Mouse (Mus musculus): ENCODE measurements at regions not wholly inside any gene's neighbourhood (a gene's known extent, or its start where the extent isn't known, plus 50 kb on each side); places are given as distances from the start of the nearest gene placed in this dataset.

DNA sequence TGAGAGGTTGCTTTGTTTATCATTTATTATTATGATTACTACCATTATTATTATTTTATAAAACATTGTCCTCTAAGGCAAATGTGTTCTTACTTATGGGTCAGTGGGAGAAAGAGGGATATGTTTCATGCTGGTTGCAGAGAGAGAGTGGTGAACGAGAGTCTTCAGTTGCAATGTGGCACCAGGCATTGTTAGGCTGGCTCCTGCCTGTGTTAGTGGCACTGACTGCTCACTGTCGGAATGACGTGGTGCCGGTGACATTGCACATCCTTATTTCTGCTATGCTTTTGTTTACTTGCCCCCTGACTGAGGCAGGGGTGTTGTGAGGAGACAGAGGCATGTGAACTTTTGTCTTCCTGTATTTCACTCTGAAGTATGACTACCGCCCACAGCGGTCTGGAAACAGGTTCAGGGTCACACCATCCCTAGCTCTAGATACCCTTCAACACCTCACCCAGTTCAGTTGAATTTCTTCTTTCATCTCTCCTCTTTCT is 138.1 kb downstream of the Ppp4r2 start:
- DNase-seq: no peak
- intact Hi-C loops (cut with DNase I): no loop called here

- intact Hi-C loops (cut with DNase I): no loop called here
- no peak for DNase-seq
Measured at GRCm38 (mm10) chr6:100973366-100974090, 140.1 kb downstream of the Ppp4r2 start.

GRCm38 (mm10) chr6:100974716-100975115 is 141.3 kb downstream of the Ppp4r2 start:
- intact Hi-C loops (cut with DNase I): no loop called here
- DNase-seq: no peak

DNA sequence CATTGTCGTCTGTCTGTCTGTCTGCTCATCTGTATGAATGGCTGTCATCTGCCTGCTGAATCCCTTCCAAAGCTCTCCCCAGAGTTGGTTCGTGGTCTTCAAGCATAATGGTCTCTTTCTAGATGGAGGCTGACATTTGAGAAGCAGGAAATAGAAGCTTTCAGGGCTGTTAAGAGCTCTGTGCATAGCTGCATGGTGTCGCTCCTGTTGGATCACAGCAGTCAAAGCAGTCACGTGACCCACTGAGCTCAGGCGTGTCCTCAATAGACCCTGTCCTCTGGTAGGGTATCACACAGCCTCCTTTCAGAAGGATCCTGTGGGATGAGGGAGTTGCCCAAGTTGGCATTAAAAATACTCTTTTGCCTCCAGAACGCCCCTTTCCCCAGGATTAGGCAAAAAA is 142.4 kb downstream of the Ppp4r2 start:
- intact Hi-C loops (cut with DNase I): no loop called here
- no peak for DNase-seq

DNA sequence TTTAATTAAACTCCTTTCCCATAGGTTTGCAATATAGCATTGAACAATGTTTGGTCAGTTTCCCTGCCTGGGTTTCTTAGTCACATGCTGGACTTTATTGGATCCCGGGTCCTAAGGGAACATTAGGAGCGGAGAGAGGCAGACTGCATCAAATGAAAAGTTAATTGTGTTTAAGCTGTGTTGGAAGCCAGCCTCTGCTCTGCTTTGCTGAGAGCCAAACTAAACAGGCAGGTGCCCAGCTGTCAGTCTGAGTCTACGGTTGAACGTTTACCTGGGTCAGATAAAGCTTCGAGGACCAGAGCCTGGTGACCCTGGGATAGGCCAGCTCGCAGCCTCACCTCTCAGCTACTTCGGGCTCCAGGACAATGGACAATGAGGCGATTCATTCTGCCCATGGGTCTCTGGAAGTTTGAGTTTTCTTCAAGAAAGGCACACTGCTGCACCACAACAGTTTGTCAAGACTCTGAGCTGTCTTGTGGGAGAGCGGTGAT is 143.8 kb downstream of the Ppp4r2 start:
- no peak for DNase-seq
- intact Hi-C loops (cut with DNase I): no loop called here

- intact Hi-C loops (cut with DNase I): no loop called here
- DNase-seq: no peak
Measured at GRCm38 (mm10) chr6:100978113-100978512, 144.7 kb downstream of the Ppp4r2 start.

- no peak for DNase-seq
- intact Hi-C loops (cut with DNase I): no loop called here
Measured at GRCm38 (mm10) chr6:100978727-100979460, 145.5 kb downstream of the Ppp4r2 start.

DNA sequence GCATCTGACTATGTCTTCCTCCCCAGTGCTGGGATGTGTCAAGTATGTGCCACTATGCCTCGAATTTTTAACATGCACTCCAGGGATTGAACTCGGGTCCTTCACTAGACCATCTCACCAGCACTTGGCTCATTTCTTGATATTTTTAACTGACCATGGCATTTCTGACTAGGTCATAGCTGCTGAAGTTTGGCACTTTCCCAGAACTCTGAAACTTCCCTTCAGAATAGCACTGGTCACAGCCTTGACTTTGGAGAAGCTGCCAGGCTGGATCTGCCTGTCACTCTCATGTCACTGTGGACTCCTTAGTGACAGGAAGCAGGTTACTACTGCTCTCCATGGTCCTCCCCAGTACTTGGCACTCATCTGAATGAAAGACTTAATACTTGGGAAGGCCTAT is 146.7 kb downstream of the Ppp4r2 start:
- DNase-seq: no peak
- intact Hi-C loops (cut with DNase I): no loop called here

DNA sequence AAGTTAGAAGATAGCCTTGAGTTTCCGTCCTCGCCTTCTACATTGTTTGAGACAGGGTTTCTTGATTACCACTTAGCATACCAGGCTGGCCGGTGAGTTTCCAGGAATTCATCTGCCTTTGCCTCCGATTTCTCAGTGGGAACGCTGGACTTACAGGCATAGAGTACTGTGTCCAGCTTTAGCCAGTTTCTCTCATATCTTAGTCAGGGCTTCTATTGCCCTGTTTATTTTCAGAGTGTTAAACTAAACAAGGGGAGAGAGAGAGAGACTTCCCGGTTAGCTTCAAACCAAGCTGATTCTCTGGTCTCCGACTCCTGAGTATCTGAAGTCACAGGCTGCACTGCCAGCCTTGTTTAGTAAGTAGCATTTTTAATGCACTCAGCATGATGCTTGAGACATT is 151.4 kb downstream of the Ppp4r2 start:
- DNase-seq: no peak
- intact Hi-C loops (cut with DNase I): no loop called here

DNA sequence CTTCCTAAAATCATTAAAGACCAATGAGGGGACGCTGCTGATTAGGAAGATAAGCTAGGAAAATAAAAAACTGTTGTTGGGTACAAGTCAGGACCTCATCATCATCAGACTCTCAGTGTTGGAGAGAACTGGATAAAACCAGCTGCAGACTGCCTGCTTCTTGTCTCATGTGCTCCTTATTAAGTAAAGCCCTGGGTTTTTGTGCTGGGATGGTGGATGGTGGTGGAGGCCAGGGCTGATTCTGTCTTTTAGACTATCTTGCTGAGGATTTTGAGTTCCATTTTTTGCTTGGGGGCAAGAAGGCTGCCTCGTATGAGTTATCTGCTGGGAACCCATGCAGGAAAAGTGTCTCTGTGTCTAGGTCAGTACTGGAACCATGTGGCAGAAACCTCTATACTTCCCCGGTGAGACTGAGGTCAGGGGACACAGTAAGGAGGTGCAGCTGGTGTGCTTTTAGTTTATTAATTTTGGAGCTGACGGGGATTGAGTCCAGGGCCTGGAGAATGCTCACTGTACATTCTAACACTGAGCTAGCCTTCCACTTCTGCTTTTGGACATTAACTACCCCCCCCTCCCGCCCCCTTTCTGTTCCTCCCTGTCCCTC is 152.0 kb downstream of the Ppp4r2 start:
- intact Hi-C loops (cut with DNase I): no loop called here
- DNase-seq: no peak

DNA sequence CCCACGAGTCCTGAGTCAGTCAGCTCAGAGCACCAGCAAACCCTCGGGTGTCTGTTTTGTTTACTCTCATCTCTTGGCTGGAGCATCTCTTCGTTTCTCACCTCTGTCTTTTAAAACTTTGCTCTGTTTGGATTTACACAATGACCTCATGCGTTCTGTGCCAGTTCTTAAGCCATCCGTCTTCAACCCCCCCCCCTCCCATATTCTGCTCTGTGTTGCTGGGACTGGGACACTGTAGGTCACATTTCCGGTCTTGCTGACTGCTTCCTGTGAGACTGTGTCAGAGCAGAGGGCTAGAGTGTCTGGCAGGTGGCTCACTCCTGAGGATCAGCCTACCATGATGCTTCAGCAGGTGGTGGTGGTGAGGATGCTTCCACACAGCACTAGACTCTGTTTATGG is 155.1 kb downstream of the Ppp4r2 start:
- intact Hi-C loops (cut with DNase I): no loop called here
- DNase-seq: no peak

- intact Hi-C loops (cut with DNase I): no loop called here
- no peak for DNase-seq
Measured at GRCm38 (mm10) chr6:100993421-100993820, 160.0 kb downstream of the Ppp4r2 start.

DNA sequence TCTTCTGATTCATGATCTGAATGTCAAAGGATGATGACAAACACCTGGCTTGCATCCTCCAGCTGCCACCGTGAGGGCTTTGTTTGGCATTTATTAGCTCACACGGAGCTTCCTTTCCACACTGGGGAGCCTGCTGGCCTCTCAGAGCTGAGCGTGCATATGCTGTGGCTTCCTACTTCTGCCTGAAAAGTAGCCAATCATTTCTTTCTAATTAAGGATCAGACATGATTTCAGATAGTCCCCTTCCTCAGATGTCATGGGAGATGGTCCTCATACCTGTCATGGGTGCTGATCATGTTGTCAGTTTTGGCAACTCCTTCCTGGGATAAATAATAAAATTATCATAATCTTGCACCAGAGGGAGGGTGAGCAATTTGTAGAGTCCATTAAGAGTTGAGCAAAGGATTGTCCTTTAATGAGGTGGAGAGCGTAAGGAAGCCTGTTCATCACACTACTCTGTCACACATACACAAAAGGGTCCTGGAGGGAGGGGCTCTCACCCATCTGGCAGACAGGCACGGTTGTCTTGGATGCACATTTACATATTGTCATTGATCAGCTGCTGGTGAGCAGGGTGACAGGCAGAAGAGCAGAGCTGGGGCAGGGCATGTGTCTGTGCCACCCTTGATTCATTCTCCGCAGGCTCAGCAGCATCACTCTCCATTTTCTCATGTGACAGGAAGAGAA is 162.6 kb downstream of the Ppp4r2 start:
- intact Hi-C loops (cut with DNase I): no loop called here
- DNase-seq: no peak

DNA sequence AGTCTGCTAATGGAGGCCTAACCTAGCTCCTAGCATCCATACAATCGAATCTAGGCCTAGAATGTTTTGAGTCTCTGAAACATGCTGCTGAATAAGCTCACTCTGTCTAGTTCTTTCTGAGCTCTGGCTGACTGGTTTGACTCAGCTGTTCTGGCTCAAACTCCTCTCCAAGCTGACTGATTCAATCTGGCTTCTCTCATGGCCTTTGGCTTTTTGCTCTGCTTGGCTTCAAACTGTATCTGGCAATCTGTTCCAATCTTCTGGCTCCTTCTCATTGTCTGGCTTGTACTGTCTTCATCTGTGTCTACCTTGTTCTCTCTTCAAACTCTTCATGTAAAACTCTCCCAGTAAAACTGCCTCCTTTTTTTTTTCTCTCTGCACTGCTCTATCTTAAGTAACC is 164.9 kb downstream of the Ppp4r2 start:
- intact Hi-C loops (cut with DNase I): no loop called here
- DNase-seq: no peak

DNA sequence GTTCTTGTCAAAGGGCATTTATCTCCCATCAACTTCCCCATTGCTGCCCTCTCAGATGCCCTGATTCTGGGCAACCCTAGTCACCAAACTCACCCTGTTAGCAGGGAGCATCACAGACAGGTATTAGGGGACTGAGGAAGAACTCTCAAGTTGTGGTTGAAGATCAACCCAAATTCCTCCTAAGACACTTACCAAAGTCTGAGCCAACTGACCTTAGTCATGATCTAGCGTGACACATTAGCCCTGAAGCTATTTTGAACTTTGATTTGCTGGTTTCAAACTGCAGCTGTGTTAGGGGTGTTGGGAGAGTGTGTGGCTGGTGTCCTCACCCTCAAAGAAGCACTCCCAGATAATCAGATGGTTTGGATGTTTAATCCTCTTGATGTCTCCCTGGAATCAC is 170.5 kb downstream of the Ppp4r2 start:
- DNase-seq: no peak
- intact Hi-C loops (cut with DNase I): no loop called here

- no peak for DNase-seq
- intact Hi-C loops (cut with DNase I): no loop called here
Measured at GRCm38 (mm10) chr6:101021650-101022049, 188.2 kb downstream of the Ppp4r2 start.

GRCm38 (mm10) chr6:101025816-101026215 is 192.4 kb downstream of the Ppp4r2 start:
- intact Hi-C loops (cut with DNase I): no loop called here
- DNase-seq: no peak

GRCm38 (mm10) chr6:101027462-101027861 is 194.0 kb downstream of the Ppp4r2 start:
- intact Hi-C loops (cut with DNase I): no loop called here
- no peak for DNase-seq

- no peak for DNase-seq
- intact Hi-C loops (cut with DNase I): no loop called here
Measured at GRCm38 (mm10) chr6:101029436-101029835, 196.0 kb downstream of the Ppp4r2 start.

DNA sequence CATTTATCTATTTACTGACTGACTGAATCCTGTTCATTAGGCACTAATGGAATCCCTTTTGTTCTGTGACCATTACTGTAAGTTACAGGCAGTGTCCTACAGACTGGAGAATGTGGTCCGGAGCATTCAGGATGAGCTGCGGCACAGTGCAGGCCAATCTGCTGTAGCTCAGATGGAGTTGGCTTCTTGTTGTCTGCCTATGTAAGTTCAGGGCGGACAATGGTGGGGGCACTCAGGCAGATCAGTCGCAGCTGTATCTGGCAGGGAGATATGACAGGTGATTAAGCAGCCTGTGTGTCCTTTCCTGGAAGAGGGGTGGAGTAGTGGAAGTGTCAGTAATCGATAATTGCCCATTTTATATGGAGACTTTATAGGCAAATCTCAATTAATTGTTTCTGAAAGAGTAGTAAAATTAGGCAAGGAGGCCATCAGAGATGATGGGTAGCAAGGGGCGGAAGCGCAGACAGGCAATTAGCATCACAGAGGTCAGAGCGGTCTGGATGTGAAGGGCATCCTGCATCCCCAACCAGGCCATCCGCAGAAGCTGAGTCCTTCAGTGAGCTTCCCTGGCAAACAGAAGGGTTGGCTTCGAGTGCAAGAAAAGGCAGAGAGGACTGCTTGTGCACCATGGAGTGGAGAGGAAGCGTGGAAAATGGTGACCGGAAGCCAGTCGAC is 197.2 kb downstream of the Ppp4r2 start:
- intact Hi-C loops (cut with DNase I): no loop called here
- DNase-seq: no peak
